Mouse (Mus musculus): ENCODE data around the gene Gm8369. TPM values are rescaled to one million over a fixed set of nuclear protein-coding genes. Genes with fewer than 3 reads are reported as not detected.

The Gm8369 gene
- polyA plus RNA-seq, 1 experiment from 2014 or later: not detected

- DNase-seq (ENCODE audit: low spot score) (no peak), ATAC-seq (ENCODE audit: low read depth) (no peak)
- 89% methylated on average over 2 of the region's 2 CpGs for WGBS
- Histone ChIP-seq H3K4me1 (ENCODE audit: control insufficient read depth, insufficient read depth, low read length) (no peaks in the 10 kb centered on the region), H3K27ac (replicated peaks; ENCODE audit: low read depth, low read length) (no peak overlapping the region), H3K9ac (ENCODE audit: low read depth, low read length) (no peak overlapping the region), H3K27me3 (replicated peaks; ENCODE audit: control insufficient read depth, insufficient read depth, low read length) (no peaks in the 10 kb centered on the region), H3K4me2 (ENCODE audit: low read depth, low read length) (no peak overlapping the region), H3K4me3 (ENCODE audit: low read depth, low read length) (no peak overlapping the region), H3K36me3 (ENCODE audit: control insufficient read depth, insufficient read depth, low read length) (no peaks in the 10 kb centered on the region), H3K9me3 (ENCODE audit: control insufficient read depth, low read length) (no peaks in the 10 kb centered on the region)
Measured at GRCm38 (mm10) chr19:11479714-11480113, 6.0 kb upstream of the Gm8369 start.

- Histone ChIP-seq H3K27ac (replicated peaks; ENCODE audit: low read depth, low read length) (no peak overlapping the region), H3K9ac (ENCODE audit: low read depth, low read length) (no peak overlapping the region), H3K27me3 (replicated peaks; ENCODE audit: control insufficient read depth, insufficient read depth, low read length) (no peaks in the 10 kb centered on the region), H3K9me3 (ENCODE audit: control insufficient read depth, low read length) (no peaks in the 10 kb centered on the region), H3K4me1 (ENCODE audit: control insufficient read depth, insufficient read depth, low read length) (no peaks in the 10 kb centered on the region), H3K4me3 (ENCODE audit: low read depth, low read length) (no peak overlapping the region), H3K4me2 (ENCODE audit: low read depth, low read length) (no peak overlapping the region), H3K36me3 (ENCODE audit: control insufficient read depth, insufficient read depth, low read length) (no peaks in the 10 kb centered on the region)
- WGBS: 86% methylated on average over 2 of the region's 2 CpGs
- ATAC-seq (ENCODE audit: low read depth): no peak
- DNase-seq (ENCODE audit: low spot score): no peak
Measured at GRCm38 (mm10) chr19:11482684-11483083, 3.1 kb upstream of the Gm8369 start.

DNA sequence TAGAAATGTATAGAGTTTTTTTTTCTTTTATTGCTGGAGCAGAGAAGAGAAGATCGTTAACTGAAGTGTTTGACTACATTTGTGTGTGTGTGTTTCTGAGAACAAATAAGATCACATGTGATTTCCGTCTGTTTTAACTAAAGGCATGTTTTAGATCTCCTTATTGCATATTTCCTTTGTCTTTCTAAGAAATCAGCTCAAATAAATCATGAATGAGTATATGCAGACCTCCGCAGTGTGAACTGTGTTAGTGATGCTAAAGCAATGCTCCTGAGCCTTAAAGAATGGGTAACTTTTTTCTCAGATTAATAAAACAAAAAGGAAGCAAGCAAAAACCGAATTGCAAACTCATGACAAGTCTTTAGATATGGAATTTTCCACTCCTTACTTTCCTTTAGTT lies 1.8 kb upstream of the Gm8369 start:
- no peak overlapping the region for H3K9ac ChIP-seq (ENCODE audit: low read depth, low read length)
- no peak overlapping the region for H3K4me2 ChIP-seq (ENCODE audit: low read depth, low read length)
- no peak overlapping the region for H3K27ac ChIP-seq (replicated peaks; ENCODE audit: low read depth, low read length)
- no peak for DNase-seq (ENCODE audit: low spot score)
- H3K27me3 ChIP-seq (replicated peaks; ENCODE audit: control insufficient read depth, insufficient read depth, low read length): no peaks in the 10 kb centered on the region
- H3K9me3 ChIP-seq (ENCODE audit: control insufficient read depth, low read length): no peaks in the 10 kb centered on the region
- H3K4me3 ChIP-seq (ENCODE audit: low read depth, low read length): no peak overlapping the region
- no peaks in the 10 kb centered on the region for H3K36me3 ChIP-seq (ENCODE audit: control insufficient read depth, insufficient read depth, low read length)
- 72% methylated on average over 4 of the region's 4 CpGs for WGBS
- ATAC-seq (ENCODE audit: low read depth): no peak
- H3K4me1 ChIP-seq (ENCODE audit: control insufficient read depth, insufficient read depth, low read length): no peaks in the 10 kb centered on the region

DNA sequence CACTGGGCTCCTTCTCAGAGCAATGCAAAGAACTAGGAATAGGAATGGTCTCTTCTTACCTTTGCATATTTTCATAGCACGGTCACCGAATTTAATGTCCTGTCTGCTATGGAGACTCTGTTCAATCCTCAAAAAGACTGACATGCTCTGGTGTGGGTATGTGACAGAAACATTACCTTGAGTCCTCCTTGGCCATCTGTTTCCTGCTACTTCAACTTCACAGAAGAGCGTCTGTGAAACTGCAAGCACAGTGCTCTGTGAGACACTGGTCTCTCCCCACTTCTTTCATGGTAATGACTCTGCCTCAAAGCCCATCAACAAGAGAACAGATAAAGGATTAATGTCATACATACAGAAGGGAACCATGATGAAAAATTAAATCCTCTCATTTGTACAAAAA lies 1.4 kb upstream of the Gm8369 start:
- H3K36me3 ChIP-seq (ENCODE audit: control insufficient read depth, insufficient read depth, low read length): no peaks in the 10 kb centered on the region
- H3K4me1 ChIP-seq (ENCODE audit: control insufficient read depth, insufficient read depth, low read length): no peaks in the 10 kb centered on the region
- H3K9me3 ChIP-seq (ENCODE audit: control insufficient read depth, low read length): no peaks in the 10 kb centered on the region
- H3K27me3 ChIP-seq (replicated peaks; ENCODE audit: control insufficient read depth, insufficient read depth, low read length): no peaks in the 10 kb centered on the region
- no peak overlapping the region for H3K9ac ChIP-seq (ENCODE audit: low read depth, low read length)
- H3K27ac ChIP-seq (replicated peaks; ENCODE audit: low read depth, low read length): no peak overlapping the region
- ATAC-seq (ENCODE audit: low read depth) (no peak), DNase-seq (ENCODE audit: low spot score) (no peak)
- WGBS: 76% methylated on average over 3 of the region's 3 CpGs
- no peak overlapping the region for H3K4me2 ChIP-seq (ENCODE audit: low read depth, low read length)
- no peak overlapping the region for H3K4me3 ChIP-seq (ENCODE audit: low read depth, low read length)

DNA sequence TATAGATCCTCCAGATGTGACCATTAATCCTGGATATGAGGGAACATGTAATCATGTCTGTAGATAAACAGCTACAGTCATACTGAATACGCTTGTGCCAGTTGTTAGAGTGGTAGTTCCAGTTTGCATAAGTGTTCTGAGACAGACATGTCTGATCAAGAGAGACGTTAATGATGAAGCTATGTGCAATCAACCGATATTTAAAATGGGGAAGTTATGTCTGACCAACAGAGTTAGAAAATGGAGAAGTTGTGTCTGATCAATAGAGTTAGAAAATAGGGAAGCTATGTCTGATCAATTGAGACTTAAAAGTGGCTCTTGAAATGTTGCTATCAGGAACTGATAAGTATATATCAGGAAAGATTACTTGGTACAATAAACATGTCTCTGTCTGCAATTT lies 472 bp upstream of the Gm8369 start:
- no peak for DNase-seq (ENCODE audit: low spot score)
- no peaks in the 10 kb centered on the region for H3K9me3 ChIP-seq (ENCODE audit: control insufficient read depth, low read length)
- no peak overlapping the region for H3K4me3 ChIP-seq (ENCODE audit: low read depth, low read length)
- no peak overlapping the region for H3K4me2 ChIP-seq (ENCODE audit: low read depth, low read length)
- no peaks in the 10 kb centered on the region for H3K36me3 ChIP-seq (ENCODE audit: control insufficient read depth, insufficient read depth, low read length)
- no peak for ATAC-seq (ENCODE audit: low read depth)
- no peak overlapping the region for H3K9ac ChIP-seq (ENCODE audit: low read depth, low read length)
- no peaks in the 10 kb centered on the region for H3K4me1 ChIP-seq (ENCODE audit: control insufficient read depth, insufficient read depth, low read length)
- H3K27ac ChIP-seq (replicated peaks; ENCODE audit: low read depth, low read length): no peak overlapping the region
- 83% methylated on average over 3 of the region's 3 CpGs for WGBS
- H3K27me3 ChIP-seq (replicated peaks; ENCODE audit: control insufficient read depth, insufficient read depth, low read length): no peaks in the 10 kb centered on the region

DNA sequence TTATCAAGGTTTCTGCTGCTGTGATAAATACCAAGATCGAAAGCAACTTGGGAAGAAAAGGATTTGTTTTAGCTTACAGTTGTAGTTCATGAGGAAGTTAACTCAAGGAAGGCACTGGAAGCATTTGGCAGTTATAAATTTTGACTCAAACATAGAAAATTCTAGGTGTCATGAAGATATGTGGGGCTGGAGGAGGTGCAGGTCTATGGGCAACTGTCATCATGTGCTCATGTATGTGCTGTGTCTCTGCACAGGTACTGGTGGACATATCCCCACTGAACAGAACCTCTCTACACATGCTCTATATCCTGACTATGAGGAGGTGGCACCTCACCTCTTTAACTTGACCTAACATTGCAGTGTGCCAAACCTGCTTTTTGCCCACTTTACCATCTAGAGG lies 861 bp downstream of the Gm8369 start:
- H3K4me2 ChIP-seq (ENCODE audit: low read depth, low read length): no peak overlapping the region
- no peak overlapping the region for H3K9ac ChIP-seq (ENCODE audit: low read depth, low read length)
- DNase-seq (ENCODE audit: low spot score) (no peak), ATAC-seq (ENCODE audit: low read depth) (no peak)
- WGBS: 75% methylated on average over 1 of the region's 1 CpGs
- H3K4me3 ChIP-seq (ENCODE audit: low read depth, low read length): no peak overlapping the region
- H3K4me1 ChIP-seq (ENCODE audit: control insufficient read depth, insufficient read depth, low read length): no peaks in the 10 kb centered on the region
- no peaks in the 10 kb centered on the region for H3K9me3 ChIP-seq (ENCODE audit: control insufficient read depth, low read length)
- no peak overlapping the region for H3K27ac ChIP-seq (replicated peaks; ENCODE audit: low read depth, low read length)
- no peaks in the 10 kb centered on the region for H3K36me3 ChIP-seq (ENCODE audit: control insufficient read depth, insufficient read depth, low read length)
- no peaks in the 10 kb centered on the region for H3K27me3 ChIP-seq (replicated peaks; ENCODE audit: control insufficient read depth, insufficient read depth, low read length)

DNA sequence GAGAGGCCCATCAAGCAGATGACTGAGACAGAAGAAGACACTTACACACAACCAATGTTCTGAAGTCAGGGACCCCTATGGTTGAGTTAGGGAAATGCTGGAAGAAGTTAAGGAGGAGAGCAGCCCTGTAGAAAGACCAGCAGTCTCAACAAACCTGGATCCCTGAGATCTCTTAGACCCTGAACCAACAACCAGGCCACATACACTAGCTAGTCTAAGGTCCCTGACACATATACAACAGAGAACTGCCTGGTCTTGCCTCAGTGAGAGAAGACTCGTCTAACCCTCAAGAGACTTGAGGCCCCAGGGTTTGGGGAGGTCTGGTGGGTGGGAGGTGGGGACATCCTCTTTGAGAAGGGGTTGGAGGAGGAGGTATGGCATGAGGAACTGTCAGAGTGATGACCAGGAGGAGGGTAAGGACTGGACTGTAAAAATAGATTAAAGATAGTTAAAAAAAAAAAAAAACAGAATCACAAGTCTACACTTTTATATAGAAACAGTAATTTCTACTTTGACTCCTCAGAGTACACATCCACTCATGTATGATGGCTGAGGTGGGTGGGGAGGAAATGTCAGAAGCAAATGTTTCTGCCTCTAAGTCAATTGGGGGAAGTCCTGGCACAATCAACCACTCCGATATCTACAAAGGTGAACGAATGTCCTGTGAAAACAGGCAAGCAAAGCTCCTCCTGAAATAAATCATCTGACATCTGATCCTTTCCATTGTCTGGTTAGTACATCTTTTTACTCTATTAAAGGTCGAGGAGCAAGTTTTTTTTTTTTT lies 5.9 kb downstream of the Gm8369 start:
- no peaks in the 10 kb centered on the region for H3K9me3 ChIP-seq (ENCODE audit: control insufficient read depth, low read length)
- DNase-seq (ENCODE audit: low spot score) (no peak), ATAC-seq (ENCODE audit: low read depth) (no peak)
- H3K4me1 ChIP-seq (ENCODE audit: control insufficient read depth, insufficient read depth, low read length): no peaks in the 10 kb centered on the region
- H3K4me3 ChIP-seq (ENCODE audit: low read depth, low read length): no peak overlapping the region
- H3K4me2 ChIP-seq (ENCODE audit: low read depth, low read length): no peak overlapping the region
- no peak overlapping the region for H3K9ac ChIP-seq (ENCODE audit: low read depth, low read length)
- H3K36me3 ChIP-seq (ENCODE audit: control insufficient read depth, insufficient read depth, low read length): no peaks in the 10 kb centered on the region
- no peaks in the 10 kb centered on the region for H3K27me3 ChIP-seq (replicated peaks; ENCODE audit: control insufficient read depth, insufficient read depth, low read length)
- H3K27ac ChIP-seq (replicated peaks; ENCODE audit: low read depth, low read length): no peak overlapping the region
- 68% methylated on average over 4 of the region's 4 CpGs for WGBS

- no peaks in the 10 kb centered on the region for H3K9me3 ChIP-seq (ENCODE audit: control insufficient read depth, low read length)
- 82% methylated on average over 1 of the region's 1 CpGs for WGBS
- ATAC-seq (ENCODE audit: low read depth) (no peak), DNase-seq (ENCODE audit: low spot score) (no peak)
- no peak overlapping the region for H3K4me3 ChIP-seq (ENCODE audit: low read depth, low read length)
- no peaks in the 10 kb centered on the region for H3K27me3 ChIP-seq (replicated peaks; ENCODE audit: control insufficient read depth, insufficient read depth, low read length)
- no peak overlapping the region for H3K4me2 ChIP-seq (ENCODE audit: low read depth, low read length)
- H3K27ac ChIP-seq (replicated peaks; ENCODE audit: low read depth, low read length): no peak overlapping the region
- no peaks in the 10 kb centered on the region for H3K36me3 ChIP-seq (ENCODE audit: control insufficient read depth, insufficient read depth, low read length)
- no peak overlapping the region for H3K9ac ChIP-seq (ENCODE audit: low read depth, low read length)
- H3K4me1 ChIP-seq (ENCODE audit: control insufficient read depth, insufficient read depth, low read length): no peaks in the 10 kb centered on the region
Measured at GRCm38 (mm10) chr19:11492671-11493070, 6.9 kb downstream of the Gm8369 start.

- DNase-seq (ENCODE audit: low spot score) (no peak), ATAC-seq (ENCODE audit: low read depth) (no peak)
- Histone ChIP-seq H3K9ac (ENCODE audit: low read depth, low read length) (no peak overlapping the region), H3K4me2 (ENCODE audit: low read depth, low read length) (no peak overlapping the region), H3K27me3 (replicated peaks; ENCODE audit: control insufficient read depth, insufficient read depth, low read length) (no peaks in the 10 kb centered on the region), H3K4me1 (ENCODE audit: control insufficient read depth, insufficient read depth, low read length) (no peaks in the 10 kb centered on the region), H3K4me3 (ENCODE audit: low read depth, low read length) (no peak overlapping the region), H3K36me3 (ENCODE audit: control insufficient read depth, insufficient read depth, low read length) (no peaks in the 10 kb centered on the region), H3K27ac (replicated peaks; ENCODE audit: low read depth, low read length) (no peak overlapping the region), H3K9me3 (ENCODE audit: control insufficient read depth, low read length) (no peaks in the 10 kb centered on the region)
- WGBS: 87% methylated on average over 3 of the region's 3 CpGs
Measured at GRCm38 (mm10) chr19:11494519-11494918, 8.8 kb downstream of the Gm8369 start.
